Mouse (Mus musculus) E14TG2a.4 (cell line): ENCODE measurements around the gene Ess2.

Source experiments
- H3K27me3 ChIP-seq: 2 replicates; pipeline ENCODE4 v1.6.1; 2014; ENCODE audit warnings: low read length, control low read depth; ENCODE audit not compliant: insufficient read depth
- H3K36me3 ChIP-seq: 2 replicates; pipeline ENCODE4 v1.6.1; 2014; ENCODE audit warnings: low read length, control low read depth; ENCODE audit not compliant: insufficient read depth
- H3K4me1 ChIP-seq: replicated peaks from 2 replicates; pipeline ENCODE4 v1.6.1; 2014; ENCODE audit warnings: low read depth, low read length, control low read depth
- H3K4me3 ChIP-seq: replicated peaks from 2 replicates; pipeline ENCODE4 v1.5.1; 2014; ENCODE audit warnings: mild to moderate bottlenecking, low read length
- H3K9me3 ChIP-seq: 2 replicates; pipeline ENCODE4 v1.6.1; 2014; ENCODE audit warnings: low read length, control low read depth
- CTCF ChIP-seq: conservative IDR thresholded peaks from 2 replicates; pipeline ENCODE4 v1.5.1; 2014; ENCODE audit warnings: low read length
- NANOG ChIP-seq: IDR thresholded peaks from 2 replicates; pipeline ENCODE4 v1.6.1; 2014; ENCODE audit warnings: borderline replicate concordance, low read length, mixed read lengths
- POU5F1 ChIP-seq: IDR thresholded peaks from 2 replicates; pipeline ENCODE4 v1.6.1; 2014; ENCODE audit warnings: low read length, borderline replicate concordance

Gene Ess2

GRCm38 (mm10) chr16:17857157-17857556, 54.0 kb downstream of the Ess2 start:
- TF ChIP-seq POU5F1: no peak
- no peak for TF ChIP-seq NANOG
- TF ChIP-seq CTCF: no peak
- H3K9me3 ChIP-seq: no peaks in the 10 kb centered on the region

GRCm38 (mm10) chr16:17853263-17853662, 57.9 kb downstream of the Ess2 start:
- H3K4me3 ChIP-seq: no peak overlapping the region
- H3K9me3 ChIP-seq: peaks cover 5% of the 10 kb centered on the region
- TF ChIP-seq NANOG (no peak), POU5F1 (no peak)
- no peaks in the 10 kb centered on the region for H3K27me3 ChIP-seq
- H3K4me1 ChIP-seq: no peaks in the 10 kb centered on the region
- H3K36me3 ChIP-seq: peaks cover 93% of the 10 kb centered on the region

More at GRCm38 (mm10) chr16:17857157-17857556, 54.0 kb downstream of the Ess2 start:
- Histone ChIP-seq H3K36me3 (peaks cover 94% of the 10 kb centered on the region), H3K27me3 (no peaks in the 10 kb centered on the region), H3K4me3 (no peak overlapping the region), H3K4me1 (peaks cover 3% of the 10 kb centered on the region; the same call in 1 of the 2 replicates)

GRCm38 (mm10) chr16:17851860-17852259, 59.3 kb downstream of the Ess2 start:
- Histone ChIP-seq H3K9me3 (peaks cover 5% of the 10 kb centered on the region), H3K27me3 (no peaks in the 10 kb centered on the region), H3K4me1 (no peaks in the 10 kb centered on the region), H3K4me3 (no peak overlapping the region), H3K36me3 (peaks cover 93% of the 10 kb centered on the region)
- TF ChIP-seq CTCF (no peak), NANOG (no peak), POU5F1 (no peak)

GRCm38 (mm10) chr16:17851331-17851730, 59.8 kb downstream of the Ess2 start:
- Histone ChIP-seq H3K4me3 (no peak overlapping the region), H3K27me3 (no peaks in the 10 kb centered on the region), H3K36me3 (peaks cover 93% of the 10 kb centered on the region), H3K9me3 (peaks cover 5% of the 10 kb centered on the region), H3K4me1 (no peaks in the 10 kb centered on the region)
- TF ChIP-seq NANOG (no peak), POU5F1 (no peak), CTCF (no peak)
